Mouse (Mus musculus) bone marrow macrophage, adult 2 months (primary cell): ENCODE measurements at regions not wholly inside any gene's neighbourhood (a gene's known extent, or its start where the extent isn't known, plus 50 kb on each side); places are given as distances from the start of the nearest gene placed in this dataset.

Source experiments
- H3K27ac ChIP-seq: 2 replicates; pipeline ENCODE4 v1.5.1; 2012; ENCODE audit warnings: low read depth, low read length; ENCODE audit not compliant: insufficient read depth
- H3K4me1 ChIP-seq: 2 replicates; pipeline ENCODE4 v1.6.1; 2012; ENCODE audit warnings: low read length; ENCODE audit not compliant: control insufficient read depth, insufficient read depth
- H3K4me3 ChIP-seq: 2 replicates; pipeline ENCODE4 v1.5.1; 2012; ENCODE audit warnings: mild to moderate bottlenecking, low read length, moderate library complexity; ENCODE audit not compliant: insufficient read depth
- CTCF ChIP-seq: IDR thresholded peaks from 2 replicates; pipeline ENCODE4 v1.5.1; 2012; ENCODE audit warnings: low read depth, mild to moderate bottlenecking, low read length, moderate library complexity
- POLR2A ChIP-seq: IDR thresholded peaks from 2 replicates; pipeline ENCODE4 v1.6.1; 2012; ENCODE audit warnings: mild to moderate bottlenecking, low read depth, low read length, borderline replicate concordance

GRCm38 (mm10) chr8:95983690-95984089 lies 95.3 kb upstream of the Got2 start:
- H3K4me1 ChIP-seq: no peaks in the 10 kb centered on the region
- TF ChIP-seq CTCF (no peak), POLR2A (no peak)

GRCm38 (mm10) chr8:95980405-95980804 lies 92.1 kb upstream of the Got2 start:
- no peak for TF ChIP-seq CTCF
- TF ChIP-seq POLR2A: no peak
- no peak overlapping the region for H3K27ac ChIP-seq
- H3K4me3 ChIP-seq: no peak overlapping the region
- no peaks in the 10 kb centered on the region for H3K4me1 ChIP-seq

More at GRCm38 (mm10) chr8:95983690-95984089, 95.3 kb upstream of the Got2 start:
- H3K27ac ChIP-seq: no peak overlapping the region
- H3K4me3 ChIP-seq: no peak overlapping the region

GRCm38 (mm10) chr8:95979223-95979622 lies 90.9 kb upstream of the Got2 start:
- H3K27ac ChIP-seq: no peak overlapping the region
- H3K4me1 ChIP-seq: no peaks in the 10 kb centered on the region
- TF ChIP-seq POLR2A: no peak
- TF ChIP-seq CTCF: no peak
- H3K4me3 ChIP-seq: no peak overlapping the region

GRCm38 (mm10) chr8:95974889-95975288 lies 86.5 kb upstream of the Got2 start:
- TF ChIP-seq POLR2A (no peak), CTCF (no peak)
- Histone ChIP-seq H3K4me1 (no peaks in the 10 kb centered on the region), H3K4me3 (no peak overlapping the region), H3K27ac (no peak overlapping the region)

GRCm38 (mm10) chr8:95974231-95974630 lies 85.9 kb upstream of the Got2 start:
- Histone ChIP-seq H3K4me3 (no peak overlapping the region), H3K4me1 (no peaks in the 10 kb centered on the region), H3K27ac (no peak overlapping the region)
- TF ChIP-seq CTCF (no peak), POLR2A (no peak)

GRCm38 (mm10) chr8:95973571-95973970 lies 85.2 kb upstream of the Got2 start:
- Histone ChIP-seq H3K4me1 (no peaks in the 10 kb centered on the region), H3K27ac (no peak overlapping the region), H3K4me3 (no peak overlapping the region)
- no peak for TF ChIP-seq CTCF
- TF ChIP-seq POLR2A: no peak

- TF ChIP-seq CTCF (no peak), POLR2A (no peak)
- no peak overlapping the region for H3K4me3 ChIP-seq
- H3K27ac ChIP-seq: no peak overlapping the region
- no peaks in the 10 kb centered on the region for H3K4me1 ChIP-seq
Measured at GRCm38 (mm10) chr8:95968828-95969227, 80.5 kb upstream of the Got2 start.

GRCm38 (mm10) chr8:95966430-95966829 lies 78.1 kb upstream of the Got2 start:
- TF ChIP-seq POLR2A (no peak), CTCF (no peak)
- Histone ChIP-seq H3K4me1 (no peaks in the 10 kb centered on the region), H3K27ac (no peak overlapping the region), H3K4me3 (no peak overlapping the region)

GRCm38 (mm10) chr8:95952257-95952656 lies 63.9 kb upstream of the Got2 start:
- Histone ChIP-seq H3K4me1 (no peaks in the 10 kb centered on the region), H3K4me3 (no peak overlapping the region), H3K27ac (no peak overlapping the region)
- TF ChIP-seq POLR2A: no peak
- no peak for TF ChIP-seq CTCF

- TF ChIP-seq CTCF (peak; percentile 57), POLR2A (no peak)
- H3K4me1 ChIP-seq: no peaks in the 10 kb centered on the region
- no peak overlapping the region for H3K27ac ChIP-seq
- H3K4me3 ChIP-seq: no peak overlapping the region
Measured at GRCm38 (mm10) chr8:95951794-95952193, 63.4 kb upstream of the Got2 start.
